8 mouse cellular contexts compared by ENCODE assay signal in the genomic region with DNA sequence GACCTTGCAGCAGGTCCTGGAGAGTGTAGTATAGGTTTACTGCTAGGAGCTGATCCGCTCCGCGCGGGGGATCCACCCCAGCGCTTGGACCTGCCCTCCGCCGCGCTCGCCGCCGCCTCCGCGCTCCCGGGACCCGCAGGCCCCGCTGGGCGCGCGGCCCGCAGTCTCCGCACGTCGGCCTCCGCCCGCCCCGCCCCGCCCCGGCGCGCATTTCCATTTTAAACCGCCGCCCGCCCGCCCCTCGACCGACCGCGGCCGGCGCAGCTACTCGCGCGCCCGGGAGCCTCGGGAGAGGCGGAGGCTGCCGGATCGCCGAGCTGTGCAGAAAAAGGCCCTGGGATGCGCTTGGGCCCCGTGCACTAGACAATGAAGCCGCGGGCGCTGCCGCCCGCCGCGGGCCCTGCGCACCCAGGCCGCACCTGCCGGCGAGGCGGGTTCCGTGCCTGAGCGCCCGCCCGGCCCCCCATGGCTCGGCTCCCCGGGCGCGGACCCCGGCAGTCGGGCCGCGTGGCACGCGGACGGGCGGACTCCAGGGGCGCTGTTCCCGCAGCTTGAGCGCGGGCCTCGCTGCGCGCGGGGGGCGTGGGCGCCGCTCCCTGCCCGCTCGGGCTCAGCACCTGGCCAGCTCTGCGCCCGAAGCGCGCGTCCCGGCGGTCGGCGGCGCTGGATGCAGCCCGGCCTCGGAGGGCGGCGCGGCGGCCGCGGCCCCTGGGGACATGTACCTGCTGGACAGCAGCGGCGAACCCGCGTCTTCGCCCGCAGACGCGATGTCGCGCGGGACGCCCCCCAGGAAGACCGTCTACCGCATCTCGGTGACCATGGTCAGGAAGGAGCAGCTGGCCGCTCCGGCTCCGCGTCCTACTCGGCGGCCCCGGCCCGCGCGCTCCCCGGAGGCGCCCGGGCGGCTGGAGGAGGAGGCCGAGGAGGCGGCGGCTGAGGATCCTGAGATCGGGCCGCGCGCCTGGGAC.
DNase-seq lines count a peak whose midpoint lies in the region; ATAC-seq and TF ChIP-seq lines count a peak whose summit lies in the region.

No protein-coding gene starts in this region.

- H3K4me1 ChIP-seq in erythroblast, embryonic 14.5 days (ENCODE audit: control insufficient read depth): no peaks in the 10 kb centered on the region
- H3K4me1 ChIP-seq in embryonic facial prominence, embryonic 11.5 days (ENCODE audit: control insufficient read depth, insufficient read depth, low read length): peaks cover 11% of the 10 kb centered on the region
- peaks cover 21% of the 10 kb centered on the region for H3K4me1 ChIP-seq in heart, adult 2 months (ENCODE audit: control insufficient read depth, insufficient read depth, low read length)
- peaks cover 24% of the 10 kb centered on the region for H3K4me1 ChIP-seq in limb, embryonic 14.5 days (ENCODE audit: control insufficient read depth, insufficient read depth, low read length)
- peaks cover 55% of the 10 kb centered on the region for H3K4me1 ChIP-seq in midbrain, embryonic 16.5 days (ENCODE audit: control insufficient read depth, insufficient read depth, low read length)
- peaks cover 23% of the 10 kb centered on the region for H3K4me1 ChIP-seq in testis, adult 2 months (ENCODE audit: control insufficient read depth, insufficient read depth, low read length)

- H3K27me3 ChIP-seq in erythroblast, embryonic 14.5 days (ENCODE audit: control insufficient read depth): peaks cover 45% of the 10 kb centered on the region
- H3K27me3 ChIP-seq in embryonic facial prominence, embryonic 11.5 days (ENCODE audit: control insufficient read depth, insufficient read depth, low read length): peaks cover 6% of the 10 kb centered on the region; the same call in 1 of the 2 replicates
- H3K27me3 ChIP-seq in heart, adult 2 months (ENCODE audit: control insufficient read depth, insufficient read depth, low read length): no peaks in the 10 kb centered on the region
- H3K27me3 ChIP-seq in limb, embryonic 14.5 days (ENCODE audit: control insufficient read depth, insufficient read depth, low read length): peaks cover 15% of the 10 kb centered on the region
- H3K27me3 ChIP-seq in midbrain, embryonic 16.5 days (ENCODE audit: control insufficient read depth, insufficient read depth, low read depth, low read length): no peaks in the 10 kb centered on the region
- H3K27me3 ChIP-seq in testis, adult 2 months (ENCODE audit: control insufficient read depth, insufficient read depth, low read length): no peaks in the 10 kb centered on the region

- peak overlapping the region; percentile 65 for H3K27ac ChIP-seq in embryonic facial prominence, embryonic 11.5 days (replicated peaks; ENCODE audit: low read depth, low read length)
- H3K27ac ChIP-seq in heart, adult 2 months: peak overlapping the region; percentile 57
- no peak overlapping the region for H3K27ac ChIP-seq in limb, embryonic 14.5 days (replicated peaks; ENCODE audit: low read depth, low read length)
- H3K27ac ChIP-seq in midbrain, embryonic 16.5 days (ENCODE audit: low read length): peak overlapping the region; percentile 97
- H3K27ac ChIP-seq in testis, adult 2 months (ENCODE audit: control insufficient read depth, insufficient read depth, low read depth, low read length): no peak overlapping the region

- peak overlapping the region; percentile 100 for H3K4me2 ChIP-seq in embryonic facial prominence, embryonic 11.5 days (ENCODE audit: low read depth, low read length)
- H3K4me2 ChIP-seq in limb, embryonic 14.5 days (replicated peaks; ENCODE audit: low read depth, low read length, severe bottlenecking): peak overlapping the region; percentile 100
- H3K4me2 ChIP-seq in midbrain, embryonic 16.5 days (ENCODE audit: low read length): peak overlapping the region; percentile 96

- DNase-seq in embryonic facial prominence, embryonic 11.5 days (ENCODE audit: low spot score): peak; percentile 88
- DNase-seq in heart, adult 2 months: peak; percentile 91 to 94
- peak; percentile 64 for DNase-seq in kidney, adult 9 months
- peak; percentile 81 for DNase-seq in limb, embryonic 14.5 days (ENCODE audit: low spot score)

- H3K9ac ChIP-seq in embryonic facial prominence, embryonic 11.5 days (replicated peaks; ENCODE audit: low read length): peak overlapping the region; percentile 73
- H3K9ac ChIP-seq in heart, adult 2 months (ENCODE audit: low read depth, low read length): peak overlapping the region; percentile 82
- H3K9ac ChIP-seq in limb, embryonic 14.5 days (ENCODE audit: low read depth, low read length, severe bottlenecking): peak overlapping the region; percentile 60
- H3K9ac ChIP-seq in midbrain, embryonic 16.5 days (ENCODE audit: low read depth, low read length): peak overlapping the region; percentile 96

- H3K36me3 ChIP-seq in erythroblast, embryonic 14.5 days (ENCODE audit: control insufficient read depth): no peaks in the 10 kb centered on the region
- no peaks in the 10 kb centered on the region for H3K36me3 ChIP-seq in embryonic facial prominence, embryonic 11.5 days (replicated peaks; ENCODE audit: control insufficient read depth, insufficient read depth, low read depth, low read length)
- H3K36me3 ChIP-seq in heart, adult 2 months (ENCODE audit: control insufficient read depth, insufficient read depth, low read length): peaks cover 5% of the 10 kb centered on the region; the same call in 1 of the 2 replicates
- H3K36me3 ChIP-seq in limb, embryonic 14.5 days (ENCODE audit: control insufficient read depth, insufficient read depth, low read length): no peaks in the 10 kb centered on the region
- H3K36me3 ChIP-seq in midbrain, embryonic 16.5 days (ENCODE audit: control insufficient read depth, insufficient read depth, low read length): no peaks in the 10 kb centered on the region
- H3K36me3 ChIP-seq in testis, adult 2 months (ENCODE audit: control insufficient read depth, insufficient read depth, low read length): no peaks in the 10 kb centered on the region

- H3K79me2 ChIP-seq in heart, adult 2 months (replicated peaks; ENCODE audit: control insufficient read depth, insufficient read depth, low read length): no peaks in the 10 kb centered on the region; the same call in 1 of the 2 replicates

- ATAC-seq in erythroblast, adult 5-6 weeks (replicated peaks; ENCODE audit: low FRiP score, poor library complexity, severe bottlenecking): no peak
- ATAC-seq in embryonic facial prominence, embryonic 11.5 days (replicated peaks; ENCODE audit: insufficient number of reproducible peaks, low FRiP score, low TSS enrichment, low read depth): peak; percentile 64
- peak; percentile 85 for ATAC-seq in limb, embryonic 14.5 days (ENCODE audit: low FRiP score, low read depth)
- ATAC-seq in midbrain, embryonic 16.5 days: peak; percentile 69

- no peaks in the 10 kb centered on the region for H3K9me3 ChIP-seq in erythroblast, embryonic 14.5 days (ENCODE audit: control insufficient read depth, low read length)
- H3K9me3 ChIP-seq in embryonic facial prominence, embryonic 11.5 days (replicated peaks; ENCODE audit: control insufficient read depth, low read length): no peaks in the 10 kb centered on the region
- H3K9me3 ChIP-seq in limb, embryonic 14.5 days (ENCODE audit: control insufficient read depth, low read length): no peaks in the 10 kb centered on the region
- no peaks in the 10 kb centered on the region for H3K9me3 ChIP-seq in midbrain, embryonic 16.5 days (replicated peaks; ENCODE audit: control insufficient read depth, low read length, poor library complexity, severe bottlenecking)

- TF ChIP-seq CTCF in heart, adult 2 months (IDR thresholded peaks at IDR 0.05): no peak
- TF ChIP-seq CTCF in testis, adult 2 months (IDR thresholded peaks at IDR 0.05; ENCODE audit: control insufficient read depth, insufficient read depth, insufficient replicate concordance, low read depth, low read length): no peak

- under 1% methylated on average over 126 of the region's 146 CpGs for WGBS in embryonic facial prominence, embryonic 11.5 days
- WGBS in heart, adult 2 months: under 1% methylated on average over 135 of the region's 146 CpGs
- WGBS in limb, embryonic 14.5 days: under 1% methylated on average over 83 of the region's 146 CpGs
- WGBS in midbrain, embryonic 16.5 days: under 1% methylated on average over 120 of the region's 146 CpGs

- no peak for TF ChIP-seq EP300 in heart, adult 2 months (IDR thresholded peaks at IDR 0.05; ENCODE audit: insufficient read depth, low read depth, low read length)

- H3K4me3 ChIP-seq in erythroblast, embryonic 14.5 days (replicated peaks): peak overlapping the region; percentile 40
- H3K4me3 ChIP-seq in embryonic facial prominence, embryonic 11.5 days (ENCODE audit: low read depth, low read length): peak overlapping the region; percentile 70
- H3K4me3 ChIP-seq in heart, adult 2 months: peak overlapping the region; percentile 68
- peak overlapping the region; percentile 65 for H3K4me3 ChIP-seq in limb, embryonic 14.5 days (replicated peaks; ENCODE audit: low read length)
- H3K4me3 ChIP-seq in midbrain, embryonic 16.5 days (ENCODE audit: low read depth, low read length): peak overlapping the region; percentile 88
- peak overlapping the region; percentile 81 for H3K4me3 ChIP-seq in testis, adult 2 months (ENCODE audit: control insufficient read depth, low read depth, low read length)

- intact Hi-C loops in heart, adult 2 months (cut with DNase I): loop anchor here (2.0 to 5.0 kb wide), 3 partner anchors 14 to 52 kb away; no protein-coding TSS in a partner anchor

- no peak for TF ChIP-seq POLR2A in heart, adult 2 months (IDR thresholded peaks at IDR 0.05; ENCODE audit: insufficient read depth, low read depth, low read length)
- no peak for TF ChIP-seq POLR2A in limb, embryonic 14.5 days (IDR thresholded peaks at IDR 0.05; ENCODE audit: borderline replicate concordance, extremely low read depth, insufficient read depth, insufficient read length)
- no peak for TF ChIP-seq POLR2A in testis, adult 2 months (IDR thresholded peaks at IDR 0.05; ENCODE audit: control insufficient read depth, low read depth, low read length)

Comparison
In these comparisons a context has a peak if more than half of its experiments do, and no peak if none do; other contexts are left out.
1. H3K27ac ChIP-seq: peak in embryonic facial prominence, embryonic 11.5 days (single experiment), heart, adult 2 months (single experiment) and midbrain, embryonic 16.5 days (single experiment); none in limb, embryonic 14.5 days (single experiment) and testis, adult 2 months (single experiment).
2. Peak in every context shown above with its lines, with median percentiles within 50 percentile points of each other: H3K4me3 ChIP-seq, DNase-seq, H3K4me2 ChIP-seq and H3K9ac ChIP-seq.